Mouse (Mus musculus): Measurements from ENCODE around the gene Ntm.

Gene Ntm

DNA sequence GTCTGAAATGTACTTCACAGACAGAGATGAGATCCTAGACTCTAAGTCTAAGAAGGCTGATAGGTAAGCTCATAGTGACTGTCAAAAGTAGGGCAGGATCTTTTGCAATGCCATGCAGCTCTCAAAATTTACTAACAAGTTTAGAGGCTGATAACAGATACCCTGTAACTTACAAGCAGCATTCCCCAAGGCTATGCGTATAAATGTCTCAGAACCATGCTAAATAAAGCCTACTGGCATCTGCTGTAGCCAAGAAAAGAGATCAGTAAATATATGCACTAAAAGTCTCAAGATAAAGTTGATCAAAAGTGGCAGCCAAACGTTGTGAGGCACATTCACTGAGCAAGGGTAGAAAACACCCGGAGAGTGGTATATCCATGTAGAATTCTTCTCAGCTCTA lies 666.2 kb downstream of the Ntm start:
- DNase-seq: no peak

DNA sequence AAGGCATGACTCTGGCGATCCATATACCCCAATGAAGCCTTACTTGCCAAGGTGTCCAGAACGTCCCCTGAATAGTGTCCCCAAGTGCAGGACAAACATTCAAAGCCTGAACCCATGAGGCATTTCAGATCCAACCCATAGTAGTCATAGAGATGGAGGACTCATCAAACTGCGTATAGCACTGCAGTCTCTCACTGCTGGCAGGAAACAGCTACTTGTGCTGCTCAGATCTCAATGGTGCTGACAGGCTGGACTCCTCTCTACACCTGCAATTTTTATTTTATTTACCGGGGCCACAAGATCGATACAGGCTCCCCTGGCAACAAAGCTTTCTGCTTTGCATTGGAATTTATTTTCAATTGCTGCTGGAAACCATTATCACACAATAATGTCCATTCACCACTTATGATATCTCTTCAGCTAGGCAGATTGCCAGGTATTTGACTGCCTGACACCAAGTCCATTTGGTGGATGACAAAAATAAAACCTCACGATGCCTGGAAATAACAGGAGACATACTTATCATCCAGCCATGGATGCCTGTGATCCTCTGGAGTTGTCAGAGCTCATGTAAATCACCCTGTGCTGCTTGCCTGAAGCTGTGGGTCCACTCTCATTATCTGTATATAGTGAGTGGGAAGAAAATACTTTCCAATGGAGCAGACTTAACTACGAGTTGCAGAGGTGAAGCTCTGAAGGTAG lies 674.8 kb downstream of the Ntm start:
- DNase-seq: peak in 1 of 2 experiments; percentile 27

DNA sequence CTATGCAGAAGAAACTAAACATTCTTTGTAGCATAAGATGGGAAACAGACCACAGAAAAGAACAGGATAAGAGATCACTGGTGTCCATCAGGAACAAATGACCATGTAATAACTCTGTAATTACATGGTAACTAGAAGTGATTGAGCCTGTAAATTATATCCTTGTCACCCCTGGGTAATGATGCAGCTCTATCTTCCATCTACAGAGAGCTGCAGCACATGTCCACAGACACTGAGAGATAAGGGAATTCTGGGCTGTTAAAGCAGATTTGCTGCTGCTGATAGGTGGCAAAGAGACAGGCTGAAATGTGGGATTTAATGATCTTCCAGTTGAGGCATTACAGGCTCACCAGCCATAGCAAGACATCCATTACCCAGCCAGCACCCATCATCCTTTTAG lies 677.8 kb downstream of the Ntm start:
- DNase-seq: no peak

DNA sequence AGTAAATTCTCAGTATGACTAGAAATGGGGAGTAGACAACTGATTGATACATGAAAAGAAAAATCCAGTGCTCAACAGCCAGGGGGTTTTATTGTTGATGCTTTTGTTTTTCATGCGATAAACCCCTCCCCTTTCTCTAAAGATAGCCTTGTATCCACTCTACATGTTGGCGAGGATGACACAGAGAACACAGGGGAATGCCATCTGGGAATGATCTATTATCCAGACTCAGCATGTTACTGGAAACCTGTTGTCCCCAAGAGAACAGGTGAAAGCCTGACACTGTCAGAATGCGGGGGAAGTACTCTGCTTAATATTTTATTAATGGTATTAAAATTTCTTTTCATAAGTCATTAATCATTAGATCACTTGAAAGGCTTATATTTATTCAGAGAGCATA lies 690.1 kb downstream of the Ntm start:
- no peak for DNase-seq

GRCm38 (mm10) chr9:29269988-29270387 lies 693.0 kb downstream of the Ntm start:
- no peak for DNase-seq

DNA sequence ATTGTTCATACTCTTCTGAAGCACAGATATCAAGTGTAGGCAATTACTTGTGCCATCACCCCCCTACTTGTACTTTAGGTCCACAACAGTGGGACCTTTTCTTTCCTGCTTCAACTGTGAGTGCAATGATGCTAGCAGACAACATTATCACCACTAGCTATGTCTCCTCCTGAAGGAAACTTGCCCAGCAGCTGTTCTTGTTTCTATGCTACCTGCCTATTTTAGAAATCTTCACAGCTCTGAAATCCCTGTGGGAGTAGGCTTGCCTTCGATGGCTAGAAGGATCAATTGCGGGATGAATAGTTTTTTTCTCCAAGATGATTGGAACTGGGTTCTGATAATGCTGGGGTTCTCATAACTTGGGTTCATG lies 693.7 kb downstream of the Ntm start:
- no peak for DNase-seq

DNA sequence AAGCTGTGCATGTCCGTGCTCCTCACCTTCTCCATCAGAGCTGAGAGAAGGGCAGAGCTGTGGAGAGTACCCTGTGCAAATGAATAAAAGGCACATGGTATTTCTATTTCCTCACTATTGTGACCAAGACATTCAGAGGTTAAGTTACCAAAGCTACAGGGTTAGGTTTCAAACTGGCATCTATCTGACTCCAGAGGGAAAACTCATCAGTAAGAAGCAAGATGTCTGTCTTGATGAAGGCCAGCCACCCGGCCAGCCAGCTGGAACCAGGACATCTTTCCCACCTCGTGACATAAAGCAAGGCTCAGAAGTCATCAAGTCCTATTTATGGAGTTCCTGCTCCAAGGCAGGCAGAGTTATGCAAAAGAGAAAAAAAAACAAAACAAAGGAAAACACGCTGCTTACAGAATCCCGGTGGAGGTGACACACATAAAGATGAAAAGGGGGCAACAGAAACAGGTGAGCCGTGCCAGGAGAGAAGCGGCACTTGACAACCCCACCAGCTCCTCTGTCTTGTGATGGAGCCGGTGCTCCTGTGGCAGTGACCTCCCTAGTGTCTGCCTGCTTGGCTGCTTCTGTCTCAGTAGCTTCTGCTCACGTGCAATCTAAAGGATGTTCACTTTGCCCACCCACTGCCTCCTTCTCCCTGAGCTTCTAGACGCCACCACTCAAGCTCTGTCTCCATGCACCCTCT lies 694.2 kb downstream of the Ntm start:
- DNase-seq: peak; percentile 29 to 35

DNA sequence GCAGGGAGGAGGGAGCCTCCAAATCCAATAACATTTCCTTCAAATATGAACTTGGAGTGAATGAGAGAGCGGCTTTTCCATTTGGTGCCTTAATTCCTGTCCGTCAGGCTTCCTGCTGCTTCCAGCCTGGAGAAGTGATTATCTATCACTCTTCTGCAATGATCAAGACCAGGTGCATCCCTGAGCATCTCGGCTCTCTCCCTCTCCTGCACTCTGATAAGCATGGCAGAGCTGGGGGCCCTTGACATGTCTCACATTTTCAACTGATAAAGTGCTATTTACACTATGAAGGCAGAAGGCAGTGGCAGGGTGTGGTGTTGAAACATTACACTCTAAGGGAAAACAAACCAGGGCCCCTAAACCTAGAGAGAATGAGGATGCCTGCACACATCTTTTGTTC lies 695.3 kb downstream of the Ntm start:
- DNase-seq: no peak

- DNase-seq: no peak
Measured at GRCm38 (mm10) chr9:29265177-29265576, 697.8 kb downstream of the Ntm start.

DNA sequence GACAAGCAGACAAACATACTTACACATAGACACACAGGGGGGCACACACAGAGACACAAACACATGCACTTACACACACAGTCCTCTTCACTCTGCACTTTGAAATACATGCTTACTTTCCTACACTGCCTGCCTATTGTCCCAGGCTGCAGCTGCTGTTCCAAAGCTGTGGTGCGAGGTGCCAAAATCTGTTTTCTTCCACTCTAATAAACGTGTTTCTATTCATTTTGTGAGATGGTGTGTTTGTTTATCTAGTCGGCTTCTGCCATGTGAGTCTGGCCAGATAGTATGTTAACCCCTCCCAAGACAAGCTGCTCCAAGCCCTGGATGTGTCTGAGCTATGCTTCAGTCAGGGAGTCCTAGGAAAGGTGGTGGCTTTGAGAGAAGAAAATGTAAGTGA lies 700.1 kb downstream of the Ntm start:
- peak; percentile 14 to 32 for DNase-seq

GRCm38 (mm10) chr9:29252866-29253265 lies 710.1 kb downstream of the Ntm start:
- no peak for DNase-seq

GRCm38 (mm10) chr9:29250813-29251212 lies 712.1 kb downstream of the Ntm start:
- no peak for DNase-seq

DNA sequence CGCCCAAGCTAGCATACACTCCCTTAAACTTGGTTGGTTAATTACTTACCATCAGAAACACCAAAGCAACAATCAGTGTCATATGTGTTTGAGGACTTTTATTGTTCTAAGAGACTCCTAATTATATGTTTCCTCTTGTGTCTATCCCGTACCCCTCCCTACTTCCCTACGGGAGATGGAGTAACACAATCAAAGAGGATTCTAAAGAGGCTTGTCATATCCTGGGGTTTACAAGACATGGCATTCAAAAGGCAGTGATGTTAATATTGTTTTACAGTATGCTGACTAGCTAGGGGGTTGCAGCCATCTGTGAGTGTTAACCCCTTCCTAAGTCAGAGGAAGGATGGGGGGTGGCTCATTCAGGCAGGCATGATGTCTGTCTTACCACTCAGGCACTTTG lies 715.1 kb downstream of the Ntm start:
- DNase-seq: no peak

GRCm38 (mm10) chr9:29244006-29244405 lies 718.9 kb downstream of the Ntm start:
- DNase-seq: peak; percentile 39 to 59

GRCm38 (mm10) chr9:29242497-29243422 lies 720.2 kb downstream of the Ntm start:
- peak; percentile 89 to 93 for DNase-seq

DNA sequence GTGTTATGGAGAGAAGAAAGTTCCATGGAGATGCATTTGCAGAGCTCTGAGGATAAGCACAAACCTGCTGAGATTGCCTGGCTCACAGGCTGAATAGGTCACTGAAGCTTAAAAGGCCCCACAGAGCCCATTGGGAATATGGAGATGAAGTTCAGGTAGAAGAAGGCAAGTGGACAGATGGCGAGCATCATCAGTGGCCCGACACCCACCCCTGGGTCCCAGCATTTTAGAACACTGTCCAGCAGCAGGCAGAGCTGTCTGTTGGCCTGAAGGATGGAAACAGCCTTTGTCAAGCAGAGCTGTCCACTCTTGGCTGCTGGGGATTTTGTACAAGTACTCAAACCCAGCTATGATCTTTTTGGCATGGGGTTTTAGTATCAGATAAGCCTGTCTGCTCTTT lies 722.1 kb downstream of the Ntm start:
- peak; percentile 46 to 68 for DNase-seq

GRCm38 (mm10) chr9:29238973-29239372 lies 724.0 kb downstream of the Ntm start:
- peak; percentile 64 to 79 for DNase-seq

DNA sequence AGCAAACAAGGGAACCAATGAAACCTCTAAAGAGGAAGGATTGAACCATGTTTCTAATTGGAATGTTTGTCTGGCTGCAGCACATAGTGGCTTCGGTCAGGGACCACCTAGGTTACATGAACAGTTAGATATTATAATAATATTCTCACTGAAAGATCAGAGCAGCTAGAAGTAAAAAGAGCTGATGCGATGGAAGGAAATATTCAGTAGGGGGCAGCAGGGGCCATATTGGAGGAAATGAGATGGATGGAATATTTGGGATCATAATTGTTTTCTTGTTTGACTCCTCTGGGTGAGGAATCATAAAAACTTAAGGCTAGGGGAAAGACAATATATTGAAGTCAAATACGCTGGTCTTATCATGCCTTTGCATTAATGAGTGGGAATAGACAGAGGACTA lies 726.2 kb downstream of the Ntm start:
- no peak for DNase-seq

- DNase-seq: no peak
Measured at GRCm38 (mm10) chr9:29227747-29228146, 735.2 kb downstream of the Ntm start.

DNA sequence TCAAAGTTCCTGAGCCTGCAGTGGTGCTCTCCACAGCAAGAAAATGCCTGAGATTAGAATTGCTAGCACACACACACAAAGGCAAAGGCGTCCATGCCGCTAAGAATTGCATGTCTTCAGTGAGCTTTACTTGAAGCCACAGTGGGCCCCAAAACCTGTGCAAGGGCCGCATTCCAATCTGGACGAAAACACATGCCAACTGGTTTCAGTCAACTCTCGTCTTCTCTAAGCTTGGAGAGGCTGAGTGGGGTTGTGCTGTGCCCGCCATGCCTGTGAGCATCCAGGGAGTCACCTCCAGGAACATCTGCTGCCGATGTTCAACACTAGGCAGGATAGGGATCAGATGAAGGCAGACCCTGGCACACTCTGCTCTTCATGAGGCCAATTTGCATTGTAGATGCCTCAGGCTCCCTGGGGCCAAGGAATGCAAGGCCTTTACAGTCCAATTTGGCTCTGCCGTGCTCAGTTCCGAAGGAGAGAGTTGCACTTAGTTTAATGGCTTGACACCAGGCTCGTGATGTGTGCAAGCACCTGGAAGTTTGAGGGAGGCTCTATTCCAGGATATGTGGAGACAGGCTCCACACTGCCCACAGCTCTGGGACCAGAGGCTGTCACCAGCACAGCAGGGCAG lies 739.9 kb downstream of the Ntm start:
- peak in 1 of 2 experiments; percentile 45 for DNase-seq

DNA sequence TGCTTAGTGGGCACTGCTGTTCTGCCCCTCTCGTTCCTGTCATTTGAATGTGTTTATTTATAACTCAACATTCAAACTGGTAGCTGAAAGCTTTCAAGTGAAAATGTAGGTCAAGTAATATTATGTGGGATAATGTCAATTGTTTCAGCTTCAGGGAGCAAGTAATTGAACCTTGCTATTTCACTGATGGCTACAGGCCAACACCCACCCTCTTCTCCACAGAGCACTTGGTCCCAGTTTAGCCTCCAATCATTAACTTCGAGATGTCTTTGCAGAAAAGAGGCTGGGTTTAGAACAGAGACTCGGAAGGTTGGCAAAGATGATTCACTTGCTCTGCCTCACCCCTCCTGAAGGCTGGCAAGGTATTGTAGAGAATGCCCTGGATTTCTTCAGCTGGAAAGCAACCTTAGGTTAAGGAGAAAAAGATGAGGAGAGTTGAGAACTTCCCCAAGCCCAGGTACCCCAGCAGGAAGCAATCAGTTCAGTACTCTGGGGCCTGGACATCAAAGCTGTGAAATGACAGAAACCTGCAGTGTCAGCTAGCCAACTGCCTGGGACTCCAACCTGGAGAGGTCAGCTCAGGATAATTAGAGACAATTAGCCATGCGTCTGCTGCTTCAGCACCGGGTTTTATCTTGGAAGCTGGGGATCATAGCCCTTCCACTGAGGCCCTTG lies 741.9 kb downstream of the Ntm start:
- DNase-seq: peak; percentile 69 to 70

- DNase-seq: peak; percentile 97 to 98
Measured at GRCm38 (mm10) chr9:29220493-29220892, 742.4 kb downstream of the Ntm start.

Data from cerebellum, postnatal 10 days (tissue).